Mouse (Mus musculus) spleen, embryonic (tissue): Measurements from ENCODE around the gene Hus1.

Experiments used
- CTCF ChIA-PET: fragments of 350-600 bp; sonication (Branson Sonifier 250); formaldehyde crosslinking; loops from one replicate; lab custom pipeline; 2022; lab: Charles Lee

Gene Hus1

DNA sequence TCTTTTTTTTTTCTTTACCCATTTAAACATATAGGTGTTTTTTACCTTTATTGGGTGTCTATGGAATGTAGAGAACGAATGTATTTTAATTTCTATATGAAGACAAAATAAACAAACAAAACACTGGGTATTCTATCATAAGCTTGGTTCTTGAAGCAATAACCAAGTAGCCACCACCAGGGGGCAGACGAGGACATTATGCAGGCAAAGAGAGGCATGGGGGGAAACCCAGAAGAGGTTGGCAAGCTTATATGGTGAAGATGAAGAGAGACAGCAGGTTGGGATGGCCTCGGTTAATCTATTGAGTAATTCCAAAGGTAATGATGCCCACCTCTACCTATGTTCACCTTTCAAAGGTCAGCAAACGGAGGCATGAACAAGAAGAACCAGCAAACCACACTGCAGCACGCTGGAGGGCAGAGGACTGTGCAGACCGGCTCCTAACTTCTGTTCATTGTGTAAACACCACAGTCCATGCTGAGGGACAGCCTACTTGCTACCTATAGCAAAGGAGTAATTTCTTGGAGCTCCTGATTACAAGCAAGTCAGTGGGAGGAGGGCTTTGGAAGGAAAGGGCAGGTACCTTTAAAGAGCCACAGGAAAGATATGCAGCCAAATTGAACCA is 27.6 kb downstream of the Hus1 start:
- CTCF ChIA-PET = no interaction called here

DNA sequence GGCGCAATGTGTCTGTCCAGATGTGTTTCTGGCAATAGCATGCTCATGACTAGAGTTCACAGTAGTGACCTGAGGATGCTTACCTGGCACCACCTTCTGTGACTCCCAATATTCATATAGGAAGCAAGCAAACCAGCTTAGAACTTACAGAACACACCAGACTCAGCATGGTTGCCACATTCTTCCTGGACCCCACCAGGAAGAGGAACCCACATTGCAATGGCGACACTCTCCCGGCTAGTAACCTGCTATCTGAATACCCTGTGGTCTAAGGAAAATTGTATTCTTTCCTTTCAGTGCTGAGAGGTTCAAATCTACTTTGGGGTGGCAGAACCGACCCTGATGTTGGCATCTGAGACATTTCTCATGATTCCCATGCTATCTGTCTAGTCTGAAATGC is 32.8 kb downstream of the Hus1 start:
- CTCF ChIA-PET = no interaction called here

DNA sequence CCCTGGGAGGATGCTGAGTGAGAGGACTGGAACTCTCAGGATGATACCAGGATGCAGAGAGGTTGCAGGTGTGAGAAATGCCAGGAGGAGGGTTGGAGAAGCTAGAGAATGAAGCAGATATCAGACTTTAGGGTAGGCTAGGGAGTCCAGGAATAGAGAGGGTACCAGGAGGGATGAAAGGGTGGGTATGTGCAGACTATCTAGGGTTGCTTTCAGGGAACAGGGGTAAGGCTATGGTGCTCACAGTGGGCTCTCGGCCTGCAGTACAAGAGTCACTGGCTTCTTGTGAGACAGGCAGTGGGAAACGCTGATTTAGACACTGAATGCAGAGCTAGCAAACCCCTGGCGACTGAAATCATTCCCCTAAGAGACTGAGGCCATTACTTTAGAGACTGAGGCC is 37.8 kb downstream of the Hus1 start, which contains the start of gene Pkd1l1:
TSS of gene Pkd1l1 (minus strand) at position 101 of the 400 bp plus-strand sequence.
- CTCF ChIA-PET = no interaction called here

DNA sequence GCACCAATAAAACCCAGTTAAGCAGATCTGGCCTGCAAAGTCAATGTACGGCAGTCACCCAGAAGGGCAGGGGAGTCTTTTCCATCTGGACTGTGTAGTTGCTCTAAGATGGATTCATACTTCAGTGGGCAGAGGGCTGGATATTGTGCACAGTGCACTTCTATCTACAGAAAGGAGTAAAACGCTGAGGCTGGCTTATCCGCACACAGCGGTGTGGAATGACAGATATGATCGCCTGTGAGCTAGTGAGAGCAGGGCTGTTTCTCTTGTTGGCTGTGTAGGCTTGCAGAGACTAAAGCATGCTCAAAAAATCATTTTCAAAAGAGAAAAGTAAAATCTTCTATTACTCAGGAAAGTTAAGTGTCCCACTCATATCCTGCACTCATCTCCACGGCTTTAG is 38.9 kb downstream of the Hus1 start:
- CTCF ChIA-PET = no interaction called here

DNA sequence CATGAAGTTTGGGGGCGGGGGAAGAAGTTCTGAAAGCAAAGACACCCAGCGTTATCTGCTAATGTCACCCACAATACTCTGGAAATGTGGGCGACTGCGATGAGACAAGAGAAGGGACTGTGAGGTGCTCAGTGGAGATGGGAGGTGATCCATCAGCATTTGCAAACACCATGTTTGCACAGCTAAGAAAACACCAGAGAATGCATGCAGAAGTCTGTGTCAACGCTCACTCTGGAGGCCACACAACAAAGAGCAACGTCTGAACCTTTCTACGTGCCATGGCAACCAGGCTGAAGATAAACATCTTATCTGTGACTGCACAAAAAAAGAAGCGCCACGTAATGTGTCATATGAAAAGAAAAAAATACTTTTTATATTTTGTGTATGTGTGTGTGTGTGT is 40.5 kb downstream of the Hus1 start:
- CTCF ChIA-PET = no interaction called here

DNA sequence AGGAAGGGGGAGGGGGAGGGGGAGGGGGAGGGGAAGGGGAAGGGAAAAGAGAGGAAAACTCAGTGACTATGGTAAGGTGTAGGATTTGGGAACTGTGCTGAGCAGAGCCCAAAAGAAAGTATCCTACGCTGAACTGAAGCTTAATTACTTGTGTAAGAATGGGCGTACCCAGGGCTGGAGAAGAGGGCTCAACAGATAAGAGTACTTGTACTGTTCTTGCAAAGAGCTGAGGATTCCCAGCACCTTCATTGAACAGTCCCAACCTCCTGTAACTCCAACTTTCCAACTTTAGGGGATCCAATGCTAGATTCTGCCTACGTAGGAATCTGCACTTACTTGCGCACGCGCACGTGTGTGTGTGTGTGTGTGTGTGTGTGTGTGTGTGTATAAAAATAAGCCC is 42.9 kb downstream of the Hus1 start:
- CTCF ChIA-PET = interaction anchor here (0.5 kb wide), 1 partner anchor 10 kb away, joined by 5 read pairs; no protein-coding TSS in a partner anchor

DNA sequence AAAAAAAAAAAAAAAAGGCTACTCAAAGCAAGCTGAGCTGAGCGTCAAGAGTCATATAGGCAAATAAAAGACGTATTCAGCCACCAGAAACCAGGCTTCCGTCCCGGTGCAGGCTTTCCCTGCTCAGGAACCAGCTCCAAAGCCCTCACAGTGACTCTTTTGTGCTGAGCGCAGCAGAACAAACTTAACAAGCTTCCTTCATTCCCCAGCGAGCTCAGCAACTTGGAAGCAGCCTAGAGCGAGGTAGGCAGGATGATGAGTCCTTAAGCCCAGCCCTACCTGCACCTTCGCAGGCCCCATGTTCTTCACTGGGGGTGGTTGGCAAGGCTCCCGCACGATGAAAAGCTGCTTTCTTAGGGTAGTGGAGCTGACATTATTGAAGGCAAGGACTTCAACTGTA is 52.4 kb downstream of the Hus1 start:
- CTCF ChIA-PET = interaction anchor here (0.6 kb wide), 1 partner anchor 10 kb away, joined by 5 read pairs; no protein-coding TSS in a partner anchor

DNA sequence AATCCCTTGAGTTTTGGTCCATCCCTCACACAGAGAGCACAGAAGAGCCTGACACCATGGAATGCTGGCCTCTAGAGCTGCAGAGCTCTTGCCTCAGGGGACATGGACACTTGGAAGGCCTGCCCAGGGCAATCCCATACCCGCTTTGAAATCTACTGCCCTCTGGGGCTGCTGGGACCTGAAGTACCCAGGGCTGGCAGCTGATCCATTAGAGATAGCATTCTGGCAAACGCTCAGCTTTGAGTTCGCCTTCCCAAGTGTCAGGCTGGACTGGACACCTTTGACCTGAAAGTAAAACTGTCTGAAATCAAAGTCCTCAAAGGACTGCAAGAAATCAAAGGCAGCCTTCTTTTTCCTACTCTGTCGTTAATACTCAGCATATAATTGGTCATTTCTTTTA is 52.9 kb downstream of the Hus1 start:
- CTCF ChIA-PET = interaction anchor here (0.6 kb wide), 1 partner anchor 10 kb away, joined by 5 read pairs; no protein-coding TSS in a partner anchor

DNA sequence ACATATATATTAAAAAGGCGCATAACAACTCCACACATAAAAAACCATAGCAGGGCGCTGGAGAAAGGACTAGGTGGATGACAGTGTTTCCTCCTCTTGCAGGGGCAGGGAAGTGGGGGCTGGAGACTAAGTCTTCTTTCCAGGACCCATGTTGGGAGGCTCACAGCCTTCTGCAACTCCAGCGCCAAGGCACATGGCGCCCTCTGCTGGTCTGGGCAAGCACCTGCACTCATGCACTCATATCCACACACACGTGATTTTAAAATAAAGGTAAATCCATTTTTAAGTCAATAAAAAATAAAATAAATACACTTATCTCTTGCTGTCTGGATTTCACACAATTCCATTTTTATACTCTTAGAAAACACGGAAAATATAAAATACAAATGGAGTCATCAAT is 54.0 kb downstream of the Hus1 start:
- CTCF ChIA-PET = no interaction called here

DNA sequence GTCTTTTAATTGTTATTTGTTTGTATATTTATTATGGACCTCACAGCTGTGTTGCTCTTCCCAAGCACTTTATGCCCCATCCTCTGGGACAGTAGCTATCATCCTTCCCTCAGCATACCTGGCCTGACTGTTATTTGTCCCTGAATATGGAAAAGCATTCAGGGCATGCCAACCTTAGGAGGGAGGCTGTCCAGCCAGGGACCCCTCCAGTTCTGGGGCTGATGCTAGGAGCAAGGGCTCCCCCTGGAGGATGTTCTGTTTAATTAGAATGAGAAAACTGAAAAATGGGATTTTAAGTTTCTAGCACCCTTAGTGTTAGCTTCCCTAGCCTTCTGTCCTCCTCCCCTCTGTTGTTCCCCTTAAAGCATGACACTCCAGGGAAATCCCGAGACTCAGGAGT is 55.3 kb downstream of the Hus1 start:
- CTCF ChIA-PET = interaction anchor here (0.6 to 0.8 kb wide), 2 partner anchors 196 to 531 kb away, joined by 3 to 4 read pairs; no protein-coding TSS in a partner anchor

DNA sequence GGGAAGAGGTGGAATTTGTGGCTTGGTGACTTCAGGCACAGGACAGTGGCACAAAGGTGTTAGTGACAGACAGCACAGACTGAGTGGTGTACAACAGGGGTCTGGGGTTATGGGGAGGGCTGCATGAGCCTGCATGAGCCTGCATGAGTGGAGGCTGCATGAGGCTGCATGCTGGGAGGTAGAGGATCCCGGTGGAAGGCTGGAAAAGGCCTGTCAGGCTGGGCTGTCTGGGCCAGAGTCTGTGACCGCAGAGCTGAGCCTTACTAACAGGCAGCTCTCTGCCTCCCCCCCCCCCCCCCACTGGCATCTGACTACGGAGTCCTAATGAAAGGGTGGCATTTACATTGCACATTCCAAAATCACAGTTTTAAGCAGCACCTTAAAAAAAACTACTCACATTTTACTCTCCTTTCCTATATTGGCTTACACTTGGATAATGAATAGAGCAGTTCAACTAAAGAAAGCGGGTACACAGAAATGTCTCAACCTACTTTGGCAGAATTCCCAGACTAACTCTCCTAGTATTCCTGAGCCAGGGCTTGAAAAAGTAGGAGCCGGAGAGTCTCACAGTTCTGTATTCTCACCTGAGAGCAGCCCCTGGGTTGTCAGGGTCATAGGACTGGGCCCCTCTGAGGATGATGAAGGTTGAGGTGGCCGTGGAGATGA is 61.1 kb downstream of the Hus1 start:
- CTCF ChIA-PET = no interaction called here

DNA sequence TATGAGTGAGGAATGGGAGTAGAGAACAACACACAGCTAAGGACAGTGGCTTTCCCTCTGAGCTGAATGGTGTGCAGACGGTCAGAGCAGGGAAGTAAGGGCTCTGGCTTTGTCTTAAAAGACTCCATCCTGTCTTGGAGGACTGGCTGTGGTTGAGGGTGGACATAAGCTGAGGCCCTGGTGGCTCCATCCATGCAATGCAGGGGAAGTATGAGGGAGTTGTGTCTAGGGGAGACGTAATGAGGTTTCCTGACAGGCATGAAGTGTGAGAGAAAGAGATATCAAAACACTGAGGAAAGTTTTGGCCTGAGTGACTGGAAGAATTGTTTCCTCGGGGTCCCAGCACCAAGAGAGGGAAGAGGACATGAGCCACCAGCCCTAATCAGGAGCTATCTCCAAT is 62.1 kb downstream of the Hus1 start:
- CTCF ChIA-PET = no interaction called here

DNA sequence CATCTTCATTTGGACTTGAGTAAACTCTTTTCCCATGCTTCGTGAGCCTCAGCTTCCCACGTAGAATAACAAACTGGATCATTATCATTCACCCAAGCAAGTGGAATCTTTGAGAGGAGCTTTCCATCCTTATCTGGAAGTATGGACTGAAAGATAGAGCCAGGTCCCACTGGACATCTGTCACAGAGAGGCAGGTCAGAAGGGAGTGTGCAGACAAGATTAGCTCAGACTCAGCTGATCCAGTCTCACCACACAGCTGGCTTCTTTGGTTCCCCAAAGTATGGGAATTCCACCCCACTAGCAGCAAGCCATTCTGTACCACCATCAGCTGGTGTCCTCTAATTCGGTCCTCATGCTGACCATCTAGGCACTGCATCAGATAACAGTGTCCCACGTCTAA is 66.9 kb downstream of the Hus1 start:
- CTCF ChIA-PET = no interaction called here
